Mouse (Mus musculus) hindbrain, embryonic 12.5 days (tissue): Measurements from ENCODE around the gene Clint1. TPM values are rescaled to one million over a fixed set of nuclear protein-coding genes. Genes with fewer than 3 reads are reported as not detected.

ENCODE experiments used
- ATAC-seq: fragments of 200-750 bp; cut with Nextera tagmentation; 2 replicates; pipeline ENCODE4 v1.8.0; 2017; ENCODE audit warnings: moderate TSS enrichment; ENCODE audit not compliant: low FRiP score
- H3K27ac ChIP-seq: fragments of 300-500 bp; sonication (generic); 2 replicates; pipeline ENCODE4 v1.5.1; 2016; ENCODE audit warnings: mild to moderate bottlenecking
- H3K27me3 ChIP-seq: fragments of 300-500 bp; sonication (generic); 2 replicates; pipeline ENCODE4 v1.6.1; 2016; ENCODE audit warnings: mild to moderate bottlenecking
- H3K36me3 ChIP-seq: fragments of 300-500 bp; sonication (generic); 2 replicates; pipeline ENCODE4 v1.6.1; 2016; ENCODE audit warnings: mild to moderate bottlenecking
- H3K4me1 ChIP-seq: fragments of 300-500 bp; sonication (generic); 2 replicates; pipeline ENCODE4 v1.6.1; 2016
- H3K4me2 ChIP-seq: fragments of 300-500 bp; sonication (generic); replicated peaks from 2 replicates; pipeline ENCODE4 v1.6.1; 2016; ENCODE audit warnings: mild to moderate bottlenecking
- H3K4me3 ChIP-seq: fragments of 300-500 bp; sonication (generic); 2 replicates; pipeline ENCODE4 v1.5.1; 2016; ENCODE audit warnings: mild to moderate bottlenecking
- H3K9ac ChIP-seq: fragments of 300-500 bp; sonication (generic); 2 replicates; pipeline ENCODE4 v1.6.1; 2016; ENCODE audit warnings: mild to moderate bottlenecking, moderate library complexity
- H3K9me3 ChIP-seq: fragments of 300-500 bp; sonication (generic); replicated peaks from 2 replicates; pipeline ENCODE4 v1.6.1; 2016; ENCODE audit warnings: mild to moderate bottlenecking
- WGBS: fragments of 180-500 bp; shearing (Covaris S2); methylation state at CpG from one replicate; pipeline ENCODE4 v1.1.7; 2016; 5-methylcytosine and 5-hydroxymethylcytosine counted together
- microRNA-seq: library from miRNA; unstranded; fragments of <30 nt; microRNA quantifications from one replicate; pipeline ENCODE4, GENCODE M21; 2017
- polyA plus RNA-seq: library from polyadenylated mRNA; unstranded; fragments of >200 nt; fragmentation: Nextera tagmentation; extraction: Ambion mirVana; gene quantifications from 2 replicates; pipeline ENCODE4 v1.2.1, GENCODE M21; 2016

The Clint1 gene
- polyA plus RNA-seq, 1 experiment from 2014 or later, result 82.3 TPM

DNA sequence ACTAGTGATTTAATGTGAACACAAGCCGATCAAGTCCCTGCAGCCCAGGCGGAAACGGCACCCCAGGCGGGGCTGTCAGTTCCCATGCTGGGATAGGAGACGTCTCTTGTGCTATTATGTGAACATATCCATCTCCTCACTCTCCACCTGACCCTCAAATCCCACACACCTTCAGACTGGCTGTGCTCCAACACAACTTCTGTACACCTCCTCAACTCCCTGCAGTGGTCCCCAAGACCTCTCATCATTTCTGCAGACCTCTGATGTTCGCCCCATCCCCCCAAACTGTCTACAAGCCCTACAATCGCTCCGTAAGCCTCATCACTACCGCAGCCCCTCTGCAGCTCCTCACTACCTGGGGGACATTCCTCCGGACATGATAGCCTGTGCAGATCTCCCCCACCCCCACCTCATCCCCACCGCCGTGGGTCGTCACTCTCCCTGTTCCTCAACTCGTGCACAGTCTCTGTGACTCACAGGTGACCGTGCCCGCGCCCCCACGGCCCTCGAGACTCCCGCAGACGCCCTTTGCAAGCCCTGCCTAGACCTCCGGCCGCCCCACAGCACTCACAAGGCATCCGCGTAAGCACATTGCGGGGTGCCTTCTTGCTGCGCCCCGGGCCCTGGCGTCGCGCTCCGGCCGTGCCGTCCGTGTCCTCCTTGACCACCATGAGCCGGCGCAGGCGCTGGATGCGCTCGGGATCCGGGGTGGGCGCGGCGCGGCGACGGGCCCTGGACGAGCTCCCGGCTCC lies 92.2 kb downstream of the Clint1 start:
- H3K27me3 ChIP-seq, result no peaks in the 10 kb centered on the region
- H3K9ac ChIP-seq, result peak overlapping the region; percentile 90
- peak; percentile 60 for ATAC-seq
- peak overlapping the region; percentile 75 for H3K4me3 ChIP-seq
- H3K27ac ChIP-seq, result peak overlapping the region; percentile 83
- H3K9me3 ChIP-seq, result no peaks in the 10 kb centered on the region
- H3K4me2 ChIP-seq, result peak overlapping the region; percentile 78
- WGBS, result under 1% methylated on average over 49 of the region's 49 CpGs
- peaks cover 19% of the 10 kb centered on the region for H3K4me1 ChIP-seq
- peaks cover 10% of the 10 kb centered on the region; the same call in 1 of the 2 replicates for H3K36me3 ChIP-seq

DNA sequence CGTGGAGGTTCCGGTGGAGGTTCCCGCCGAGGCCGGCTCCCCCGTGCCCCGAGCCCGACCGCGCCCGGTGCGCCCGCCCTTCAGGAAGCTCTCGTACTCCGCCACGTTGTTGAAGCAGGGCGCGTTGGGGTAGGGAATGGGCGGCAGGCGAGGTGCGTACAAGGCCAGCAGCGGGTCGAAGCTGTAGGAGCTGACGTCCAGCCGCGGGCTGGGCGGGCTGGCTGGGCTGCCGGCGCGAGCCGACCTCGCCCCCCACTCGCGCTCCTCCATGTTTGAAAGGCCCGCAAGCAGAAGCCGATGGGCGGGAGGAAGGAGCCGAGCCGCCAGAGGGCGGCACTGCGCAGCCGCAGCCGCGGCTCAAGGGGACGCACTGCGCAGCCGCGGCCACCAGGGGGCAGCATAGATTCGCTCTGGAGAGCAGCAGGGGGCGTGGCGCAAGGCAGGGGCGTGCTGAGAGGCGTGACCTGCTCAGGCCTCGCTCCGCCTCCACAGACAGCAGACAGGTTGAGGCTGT lies 92.8 kb downstream of the Clint1 start, which contains the start of gene Lsm11:
Gene Lsm11, minus strand, starts transcription at position 293 of the 514 bp plus-strand sequence.
- H3K4me3 ChIP-seq, result peak within 1 kb of the TSS; percentile 75
- H3K36me3 ChIP-seq, result peaks cover 16% of the 10 kb centered on the region; the same call in 1 of the 2 replicates
- peak within 1 kb of the TSS; percentile 90 for H3K9ac ChIP-seq
- peak within 1 kb of the TSS; percentile 78 for H3K4me2 ChIP-seq
- peaks cover 19% of the 10 kb centered on the region for H3K4me1 ChIP-seq
- peak within 1 kb of the TSS; percentile 83 for H3K27ac ChIP-seq
- whole genome bisulfite sequencing, result under 1% methylated on average over 55 of the region's 55 CpGs
- H3K27me3 ChIP-seq, result no peaks in the 10 kb centered on the region
- H3K9me3 ChIP-seq, result no peaks in the 10 kb centered on the region
- peak; percentile 93 for ATAC-seq

DNA sequence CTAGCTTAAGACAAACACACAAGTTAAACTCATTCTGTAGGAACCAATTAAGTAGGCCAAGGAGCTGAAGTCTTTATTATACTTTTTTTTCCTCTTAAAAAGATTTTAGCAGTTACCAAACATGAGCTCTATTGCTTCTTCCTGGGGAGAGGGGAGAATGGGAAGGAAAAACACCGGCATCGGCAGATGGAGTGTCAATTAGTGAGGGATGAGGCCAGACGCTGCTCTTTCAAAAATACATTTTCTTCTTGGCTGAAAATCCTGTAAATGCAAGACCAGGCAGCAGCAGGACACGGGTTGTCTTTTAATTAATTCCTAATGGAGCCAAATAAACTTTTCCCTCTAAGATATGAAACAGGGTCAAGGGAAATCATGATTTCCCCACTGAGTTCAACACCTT lies 94.9 kb downstream of the Clint1 start:
- H3K27me3 ChIP-seq, result no peaks in the 10 kb centered on the region
- peaks cover 16% of the 10 kb centered on the region for H3K4me1 ChIP-seq
- H3K36me3 ChIP-seq, result peaks cover 29% of the 10 kb centered on the region; the same call in 1 of the 2 replicates
- no peak overlapping the region for H3K9ac ChIP-seq
- H3K9me3 ChIP-seq, result no peaks in the 10 kb centered on the region
- H3K4me2 ChIP-seq, result no peak overlapping the region
- no peak overlapping the region for H3K27ac ChIP-seq
- H3K4me3 ChIP-seq, result no peak overlapping the region
- no peak for ATAC-seq
- WGBS, result 84% methylated on average over 4 of the region's 4 CpGs

DNA sequence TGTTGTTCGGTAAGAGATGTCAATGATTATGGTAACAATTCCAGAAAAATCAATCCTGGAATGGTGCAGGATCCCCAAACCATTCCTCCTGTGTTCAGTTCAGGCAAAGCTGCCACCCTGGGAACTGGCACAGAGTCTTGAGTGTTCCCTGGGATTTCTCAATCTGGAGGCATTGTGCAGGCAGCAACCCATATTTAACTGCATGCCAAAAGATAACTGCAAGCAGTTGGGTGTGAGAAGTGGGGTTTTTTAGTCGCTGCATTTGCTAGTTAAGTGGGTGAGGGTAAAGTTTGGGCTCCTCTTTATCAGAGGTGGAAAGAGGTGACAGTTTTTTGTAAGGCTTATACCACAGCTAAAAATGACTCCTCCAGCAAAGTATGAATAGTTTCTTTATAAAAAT lies 95.6 kb downstream of the Clint1 start:
- Histone ChIP-seq H3K36me3 (peaks cover 31% of the 10 kb centered on the region; the same call in 1 of the 2 replicates), H3K4me1 (peaks cover 15% of the 10 kb centered on the region), H3K9ac (no peak overlapping the region), H3K4me3 (no peak overlapping the region), H3K27ac (no peak overlapping the region), H3K4me2 (no peak overlapping the region), H3K9me3 (no peaks in the 10 kb centered on the region), H3K27me3 (no peaks in the 10 kb centered on the region)
- ATAC-seq, result no peak
- 92% methylated on average over 2 of the region's 2 CpGs for WGBS

DNA sequence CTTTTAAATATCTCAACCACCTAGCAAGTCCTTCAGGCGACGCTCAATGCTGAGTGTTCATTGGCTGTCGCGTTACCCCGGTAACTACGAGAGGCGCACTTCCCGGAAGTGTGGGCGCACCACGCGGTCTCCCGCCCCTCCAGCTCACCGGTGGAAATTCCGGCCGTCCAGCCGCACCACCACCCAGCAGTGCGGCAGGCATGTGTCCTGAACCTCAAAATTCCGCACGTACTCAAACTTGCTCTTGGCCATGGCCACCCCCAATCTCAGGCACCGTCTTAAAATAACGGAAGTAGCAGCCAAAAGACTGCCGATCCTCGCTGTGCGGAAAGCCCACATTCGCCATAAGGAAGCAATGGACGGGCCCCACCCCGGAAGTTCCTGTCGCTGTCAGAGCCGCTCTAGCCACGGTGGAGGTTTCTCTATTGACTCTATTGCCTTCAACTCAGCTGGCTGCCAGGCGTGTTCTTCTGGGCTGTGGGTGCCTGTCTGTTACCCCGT lies 103.3 kb downstream of the Clint1 start, which contains the start of gene Thg1l:
Gene Thg1l, minus strand, starts transcription at position 368 of the 501 bp plus-strand sequence.
- Histone ChIP-seq H3K4me2 (peak within 1 kb of the TSS; percentile 61), H3K27ac (peak within 1 kb of the TSS; percentile 40; the same call in 1 of the 2 replicates), H3K4me3 (peak within 1 kb of the TSS; percentile 63), H3K9ac (peak within 1 kb of the TSS; percentile 54), H3K36me3 (peaks cover 11% of the 10 kb centered on the region; the same call in 1 of the 2 replicates), H3K27me3 (no peaks in the 10 kb centered on the region), H3K4me1 (0 out of 2 replicates have a peak, but pooled peaks cover 3% of the 10 kb centered on the region), H3K9me3 (no peaks in the 10 kb centered on the region)
- WGBS, result under 1% methylated on average over 32 of the region's 32 CpGs
- ATAC-seq, result peak; percentile 99

DNA sequence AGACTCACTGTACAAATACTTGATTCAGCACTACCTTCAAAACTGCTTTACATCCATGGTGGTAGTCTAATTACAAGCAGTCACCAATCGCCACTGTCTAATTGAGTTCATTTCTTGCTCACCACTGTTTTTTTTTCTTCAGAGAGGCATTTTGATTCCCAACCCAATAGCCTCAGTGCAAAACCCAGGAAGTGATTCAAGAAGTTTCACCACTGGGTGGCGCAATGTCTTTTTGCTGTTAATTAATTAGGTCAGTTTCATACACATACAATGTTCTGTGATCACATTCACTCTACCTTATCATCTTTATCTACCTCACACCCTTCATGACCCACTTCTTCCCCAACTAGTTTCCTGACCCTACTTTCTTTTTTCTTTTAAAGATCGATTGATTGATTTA lies 107.7 kb downstream of the Clint1 start:
- no peak overlapping the region for H3K4me2 ChIP-seq
- no peak overlapping the region for H3K27ac ChIP-seq
- H3K36me3 ChIP-seq, result no peaks in the 10 kb centered on the region
- H3K9me3 ChIP-seq, result no peaks in the 10 kb centered on the region
- H3K4me1 ChIP-seq, result 0 out of 2 replicates have a peak, but pooled peaks cover 3% of the 10 kb centered on the region
- H3K4me3 ChIP-seq, result no peak overlapping the region
- H3K9ac ChIP-seq, result no peak overlapping the region
- 83% methylated on average over 3 of the region's 3 CpGs for WGBS
- H3K27me3 ChIP-seq, result no peaks in the 10 kb centered on the region
- ATAC-seq, result no peak

DNA sequence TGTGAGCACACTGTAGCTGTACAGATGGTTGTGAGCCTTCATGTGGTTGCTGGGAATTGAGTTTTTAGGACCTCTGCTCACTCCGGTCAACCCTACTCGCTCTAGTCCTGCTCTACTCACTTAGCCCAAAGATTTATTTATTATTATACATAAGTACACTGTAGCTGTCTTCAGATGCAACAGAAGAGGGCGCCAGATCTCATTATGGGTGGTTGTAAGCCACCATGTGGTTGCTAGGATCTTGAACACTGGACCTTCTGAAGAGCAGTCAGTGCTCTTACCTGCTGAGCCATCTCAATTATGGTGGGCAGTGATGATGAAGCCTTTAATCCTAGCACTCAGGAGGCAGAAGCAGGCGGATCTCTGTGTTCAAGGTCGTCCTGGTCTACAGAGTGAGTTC lies 108.2 kb downstream of the Clint1 start:
- no peaks in the 10 kb centered on the region for H3K27me3 ChIP-seq
- no peaks in the 10 kb centered on the region for H3K4me1 ChIP-seq
- no peak overlapping the region for H3K4me3 ChIP-seq
- H3K4me2 ChIP-seq, result no peak overlapping the region
- no peaks in the 10 kb centered on the region for H3K9me3 ChIP-seq
- no peak overlapping the region for H3K27ac ChIP-seq
- no peaks in the 10 kb centered on the region for H3K36me3 ChIP-seq
- WGBS, result 88% methylated on average over 5 of the region's 5 CpGs
- H3K9ac ChIP-seq, result no peak overlapping the region
- ATAC-seq, result no peak

Small RNA genes lying within 50 kb of the gene (microRNA-seq; reads per million reads assigned to microRNA genes)
- not detected for gene Gm22751

Other genes starting within 250 kb of the Clint1 start
- 16.9 and 17.3 TPM in 2 replicates for gene Lsm11, start 92.9 kb downstream of the Clint1 start, polyA plus RNA-seq
- 11.9 and 14.7 TPM in 2 replicates for gene Thg1l, start 103.4 kb downstream of the Clint1 start, polyA plus RNA-seq
- 0.14 and 0.25 TPM in 2 replicates for gene Sox30, start 128.3 kb downstream of the Clint1 start, polyA plus RNA-seq
- gene Gm12166, start 200.3 kb downstream of the Clint1 start, polyA plus RNA-seq, result 2.7 and 5.6 TPM in 2 replicates
- 17.3 and 18.4 TPM in 2 replicates for gene Adam19, start 203.9 kb downstream of the Clint1 start, polyA plus RNA-seq